Mouse (Mus musculus): Measurements from ENCODE around the gene Nbeal2.

The Nbeal2 gene

GRCm38 (mm10) chr9:110582161-110582560 lies 71.8 kb downstream of the Nbeal2 start:
- DNase-seq (ENCODE audit: low spot score in 2 of 2) = no peak

All from frontal cortex, postnatal 10 days (tissue).